Mouse (Mus musculus) E14TG2a.4 (cell line): ENCODE data around the gene Gm39566.

ENCODE experiments used
- CTCF ChIP-seq: conservative IDR thresholded peaks from 2 replicates; pipeline ENCODE4 v1.5.1; 2014; ENCODE audit warnings: low read length
- POU5F1 ChIP-seq: IDR thresholded peaks from 2 replicates; pipeline ENCODE4 v1.6.1; 2014; ENCODE audit warnings: low read length, borderline replicate concordance

GRCm38 (mm10) chr11:69775716-69776115, 39.4 kb downstream of the Gm39566 start:
- TF ChIP-seq CTCF (no peak), POU5F1 (no peak)
